Mouse (Mus musculus) cortical plate, adult 2 months (tissue): Measurements from ENCODE around the gene Ccdc175. TPM values are rescaled to one million over a fixed set of nuclear protein-coding genes. Genes with fewer than 3 reads are reported as not detected.

Source experiments
- H3K27ac ChIP-seq: fragments of 200-500 bp; 2 replicates; pipeline ENCODE4 v1.5.1; 2012; ENCODE audit warnings: low read length, control low read depth, inconsistent platforms; ENCODE audit not compliant: insufficient read depth
- H3K4me1 ChIP-seq: fragments of 200-500 bp; 2 replicates; pipeline ENCODE4 v1.6.1; 2011; ENCODE audit warnings: low read length; ENCODE audit not compliant: control insufficient read depth, insufficient read depth
- H3K4me3 ChIP-seq: fragments of 200-500 bp; 2 replicates; pipeline ENCODE4 v1.5.1; 2011; ENCODE audit warnings: mild to moderate bottlenecking, low read length, control low read depth; ENCODE audit not compliant: insufficient read depth
- CTCF ChIP-seq: fragments of 200-500 bp; IDR thresholded peaks from 2 replicates; pipeline ENCODE4 v1.5.1; 2011; ENCODE audit warnings: mild to moderate bottlenecking, control low read depth, low read length; ENCODE audit not compliant: insufficient read depth; ENCODE audit errors: extremely low read depth
- POLR2A ChIP-seq: fragments of 200-500 bp; IDR thresholded peaks from 2 replicates; pipeline ENCODE4 v1.6.1; 2011; ENCODE audit warnings: mild to moderate bottlenecking, low read length, control low read depth; ENCODE audit not compliant: insufficient read depth; ENCODE audit errors: extremely low read depth
- polyA plus RNA-seq: library from polyadenylated mRNA; depleted of rRNA; stranded (reverse); fragments of >200 nt; gene quantifications from 2 replicates; pipeline ENCODE4 v1.2.3, GENCODE M21; 2012; rRNA removed

The Ccdc175 gene
- polyA plus RNA-seq: not detected in 2 replicates

DNA sequence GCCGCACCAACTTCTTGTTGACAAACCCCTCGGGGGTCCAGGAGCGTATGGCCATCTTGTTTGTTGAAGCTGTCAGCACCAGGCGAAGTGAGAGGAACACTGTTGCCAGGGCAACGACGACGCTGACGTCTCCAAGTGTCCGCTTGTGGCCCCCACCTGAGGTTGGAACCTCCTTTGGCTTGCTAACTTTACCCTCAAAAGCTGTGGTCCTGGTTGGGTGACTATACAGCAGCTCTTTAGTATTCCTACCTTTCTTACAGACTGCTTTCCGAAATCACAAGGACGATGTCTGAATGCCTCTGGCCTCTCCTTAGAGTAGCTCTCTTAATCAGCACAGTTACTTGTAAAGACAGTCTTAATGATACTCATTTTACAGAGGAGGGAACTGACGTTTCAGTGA lies at the start of gene Ccdc175:
TSS of gene Ccdc175 (minus strand) at position 101 of the 400 bp plus-strand sequence.
- no peaks in the 10 kb centered on the region for H3K4me1 ChIP-seq
- H3K4me3 ChIP-seq: no peak within 1 kb of the TSS
- H3K27ac ChIP-seq: no peak within 1 kb of the TSS
- no peak for TF ChIP-seq POLR2A
- no peak for TF ChIP-seq CTCF

DNA sequence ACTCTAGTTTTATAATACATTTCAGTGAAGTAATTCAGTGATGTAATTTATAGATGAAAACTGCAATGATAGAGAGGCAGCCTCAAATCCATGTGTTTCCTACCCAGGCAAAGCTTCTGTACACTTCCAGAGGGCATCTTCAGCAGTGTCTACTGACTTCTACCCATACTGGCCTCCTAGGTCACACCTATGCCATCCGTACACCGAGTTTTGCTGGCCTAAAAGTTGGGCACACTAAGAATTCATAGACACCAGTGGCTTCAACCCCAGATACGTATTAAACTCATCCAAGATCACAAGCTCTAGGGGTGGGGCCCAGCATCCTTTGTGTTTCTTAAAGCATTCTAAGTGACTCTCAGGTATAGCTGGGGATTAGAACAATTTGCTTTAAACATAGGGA lies 49.3 kb upstream of the Ccdc175 start:
- peak overlapping the region; percentile 46; the same call in 1 of the 2 replicates for H3K27ac ChIP-seq
- H3K4me1 ChIP-seq: peaks cover 14% of the 10 kb centered on the region

DNA sequence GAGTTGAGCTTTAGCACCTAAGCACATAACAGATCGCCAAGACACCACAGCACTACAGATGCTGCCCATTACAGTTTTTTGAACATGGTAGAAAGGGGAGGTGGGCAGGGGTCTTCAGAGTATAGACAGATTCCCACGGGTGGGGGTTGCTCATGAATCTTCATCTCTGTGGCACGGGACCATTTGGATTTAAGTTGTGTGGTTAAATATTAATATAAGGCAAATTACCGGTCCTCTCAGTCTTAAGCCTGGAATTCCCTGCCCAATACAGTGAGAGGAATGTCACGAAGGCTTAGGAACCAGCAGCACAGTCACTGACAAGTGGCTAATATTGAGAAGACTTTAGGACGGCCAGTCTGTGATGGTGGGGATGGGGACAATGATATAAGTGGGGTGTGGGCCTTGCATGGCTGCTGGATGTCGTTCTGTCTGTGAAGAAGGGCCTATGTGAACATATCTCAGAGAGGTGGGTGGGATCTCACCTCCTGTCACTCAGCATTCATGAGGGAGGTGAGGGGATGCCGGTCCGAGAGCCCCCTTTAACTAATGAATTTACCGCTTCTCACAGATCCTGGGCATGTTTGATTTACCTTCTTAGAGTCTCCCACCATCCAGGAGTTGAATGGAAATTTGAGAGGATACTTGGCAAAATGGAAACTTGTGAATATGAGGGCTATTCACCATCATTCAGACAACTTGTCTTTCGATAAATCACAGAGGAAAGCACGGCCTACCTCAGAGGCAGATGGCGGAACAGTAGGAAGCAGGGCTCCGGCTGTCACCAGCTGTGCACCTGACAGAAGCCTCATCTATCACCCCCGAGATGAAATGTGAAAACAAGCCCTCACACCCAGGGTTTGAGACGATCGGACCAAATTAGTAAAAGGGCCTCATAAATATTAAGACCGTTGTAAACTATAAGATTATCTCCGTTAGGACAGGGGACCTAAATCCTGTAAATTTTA lies 48.3 kb upstream of the Ccdc175 start:
- Histone ChIP-seq H3K27ac (peak overlapping the region; percentile 46; the same call in 1 of the 2 replicates), H3K4me1 (peaks cover 10% of the 10 kb centered on the region), H3K4me3 (peak overlapping the region; percentile 84)
- TF ChIP-seq CTCF (no peak), POLR2A (no peak)

More for the DNA sequence above, 49.3 kb upstream of the Ccdc175 start:
- H3K4me3 ChIP-seq: peak overlapping the region; percentile 84
- TF ChIP-seq POLR2A (no peak), CTCF (no peak)

DNA sequence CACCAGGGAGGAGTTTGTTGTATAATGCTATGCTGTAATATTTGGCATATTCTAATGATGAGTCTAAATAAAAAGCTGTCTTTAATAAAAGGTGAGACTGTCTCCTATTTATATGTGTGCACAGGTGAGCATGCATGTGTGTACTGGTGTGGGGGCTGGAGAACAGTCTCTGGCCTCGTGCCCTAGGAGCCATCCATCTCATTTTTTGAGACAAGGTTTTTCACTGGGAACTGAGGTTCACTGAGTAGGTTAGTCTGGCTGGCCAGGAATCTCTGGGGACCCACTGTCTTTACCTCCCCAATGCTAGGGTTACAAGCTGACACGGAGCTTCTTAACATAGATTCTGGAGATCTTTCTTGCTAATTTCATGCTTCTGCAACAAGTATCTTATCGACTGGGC lies 47.3 kb upstream of the Ccdc175 start:
- no peak overlapping the region for H3K4me3 ChIP-seq
- TF ChIP-seq POLR2A (no peak), CTCF (no peak)
- no peak overlapping the region for H3K27ac ChIP-seq
- peaks cover 15% of the 10 kb centered on the region for H3K4me1 ChIP-seq

DNA sequence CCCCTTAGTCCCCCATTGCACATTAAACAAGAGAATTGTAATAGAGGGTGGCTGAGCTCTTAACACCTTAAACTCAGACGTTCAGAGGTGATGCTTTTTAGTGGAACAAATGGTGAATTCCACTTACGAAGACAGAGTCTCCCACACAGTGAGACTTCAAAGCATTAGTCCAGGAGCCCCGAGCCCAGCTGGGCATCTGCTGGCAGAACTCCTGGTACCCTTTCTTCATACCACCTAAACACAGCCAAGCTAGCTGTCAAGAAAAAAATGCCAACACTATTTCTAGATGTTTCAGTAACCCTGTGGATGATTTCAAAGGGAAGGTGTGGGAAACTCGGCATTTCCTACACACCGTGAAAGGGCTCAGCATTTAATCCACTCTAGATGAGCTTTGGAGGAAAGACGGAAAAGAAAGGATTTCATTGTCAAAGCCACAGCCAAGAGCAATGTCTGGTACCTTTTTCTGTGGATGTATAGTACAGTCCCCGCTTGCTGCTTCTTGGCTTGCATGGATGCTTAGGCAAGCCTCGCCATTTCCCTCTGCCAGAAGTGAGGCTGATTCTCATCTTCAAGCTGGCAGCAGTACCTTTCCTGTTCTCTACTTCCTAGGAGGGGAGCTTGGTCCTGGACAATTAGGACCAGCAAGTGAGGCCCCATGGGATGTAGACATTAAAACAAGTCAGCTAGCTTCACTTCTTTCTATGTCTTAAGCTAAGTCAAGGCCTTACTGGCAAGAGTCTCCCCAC lies 44.8 kb upstream of the Ccdc175 start:
- H3K4me1 ChIP-seq: peaks cover 20% of the 10 kb centered on the region
- TF ChIP-seq POLR2A: no peak

DNA sequence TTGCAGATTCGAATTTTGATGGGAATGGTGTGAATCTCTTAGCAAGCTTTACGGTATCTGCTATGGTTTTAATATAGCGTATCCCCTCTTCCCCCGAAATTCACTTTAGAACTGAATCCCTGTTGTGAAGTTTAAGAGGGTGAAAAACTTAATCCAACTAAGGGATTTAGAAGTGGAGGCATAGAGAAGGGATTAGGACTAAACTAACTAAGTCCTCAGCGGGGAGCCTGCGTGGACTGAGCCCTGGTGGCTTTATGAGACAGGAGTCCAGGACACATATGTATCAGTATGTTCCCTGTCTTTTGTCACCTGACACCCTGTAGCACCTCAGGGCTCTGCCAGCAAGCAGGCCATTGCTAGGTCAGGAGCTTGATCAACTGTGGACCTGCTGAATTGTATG lies 42.9 kb upstream of the Ccdc175 start:
- H3K4me1 ChIP-seq: peaks cover 20% of the 10 kb centered on the region

More for the DNA sequence above, 44.8 kb upstream of the Ccdc175 start:
- H3K27ac ChIP-seq: 0 out of 2 replicates have a peak overlapping the region, but pooled peaks have one; percentile 23
- no peak overlapping the region for H3K4me3 ChIP-seq

DNA sequence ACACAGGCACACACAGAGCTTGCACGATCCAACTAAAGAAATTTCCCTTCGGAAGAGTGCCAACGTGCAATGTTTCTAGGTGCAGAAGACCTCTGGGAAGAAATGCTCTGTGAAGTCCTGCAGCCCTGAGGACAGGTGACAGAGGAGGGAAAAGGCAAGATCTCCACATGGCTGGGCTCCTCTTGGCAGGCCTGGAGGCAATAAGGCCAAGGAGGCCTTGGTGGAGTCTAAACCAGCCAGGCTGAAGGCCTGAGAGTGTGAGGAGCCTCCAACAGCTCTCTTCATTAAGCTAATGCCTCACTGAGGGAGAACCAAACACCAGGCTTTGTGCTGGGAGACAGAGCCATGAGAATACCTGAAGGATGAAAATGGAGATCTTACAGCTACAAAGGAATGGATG lies 40.5 kb upstream of the Ccdc175 start:
- TF ChIP-seq CTCF (no peak), POLR2A (no peak)
- Histone ChIP-seq H3K4me3 (no peak overlapping the region), H3K27ac (no peak overlapping the region), H3K4me1 (peaks cover 20% of the 10 kb centered on the region)

More for the DNA sequence above, 42.9 kb upstream of the Ccdc175 start:
- H3K4me3 ChIP-seq: no peak overlapping the region
- H3K27ac ChIP-seq: no peak overlapping the region
- TF ChIP-seq POLR2A (no peak), CTCF (no peak)

DNA sequence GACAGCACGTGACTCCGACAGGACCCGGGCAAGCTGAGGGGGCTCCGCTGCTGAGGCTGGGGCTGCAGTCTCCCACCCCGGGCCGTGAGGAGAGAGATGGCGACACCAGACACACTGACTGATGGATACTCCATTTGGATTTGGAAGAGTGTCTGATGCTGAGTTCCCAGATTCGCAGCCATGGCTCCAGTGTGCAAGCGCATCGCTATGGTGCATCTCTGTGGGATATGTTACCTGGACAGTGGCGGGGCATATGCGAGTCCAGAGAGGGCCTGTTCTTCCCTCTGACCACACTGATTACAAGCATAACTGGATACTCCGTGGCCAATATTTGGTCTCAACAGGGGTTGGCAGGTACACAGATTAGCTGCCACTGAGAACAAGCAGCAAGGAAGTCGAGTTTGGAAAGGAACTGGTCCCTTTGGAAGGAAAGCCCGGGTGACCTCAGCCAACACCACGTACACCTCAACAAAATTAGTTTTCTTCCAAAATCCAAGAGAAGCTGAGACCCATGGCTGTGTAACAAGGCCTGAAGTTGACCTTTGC lies 38.8 kb upstream of the Ccdc175 start:
- TF ChIP-seq CTCF (no peak), POLR2A (no peak)
- H3K4me1 ChIP-seq: peaks cover 14% of the 10 kb centered on the region
- H3K27ac ChIP-seq: no peak overlapping the region
- H3K4me3 ChIP-seq: no peak overlapping the region

DNA sequence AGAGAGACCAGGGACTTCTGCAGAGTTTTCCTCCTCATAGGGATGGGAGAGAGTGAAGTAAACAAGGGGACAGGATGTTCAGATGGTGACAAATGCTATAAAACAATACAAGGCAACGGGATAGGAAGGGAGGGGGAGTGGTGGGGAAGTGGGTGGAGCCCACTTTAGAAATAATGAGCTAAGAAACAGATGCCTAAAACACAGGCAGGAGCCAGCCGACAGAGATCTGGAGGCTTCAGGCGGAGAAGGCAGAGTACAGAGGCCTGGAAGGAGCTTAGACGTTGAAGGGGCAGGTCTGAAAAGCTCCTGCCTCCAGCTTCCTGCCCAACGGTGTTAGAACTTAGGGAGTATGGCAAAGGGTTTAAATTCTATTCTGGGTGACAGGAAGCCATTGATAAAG lies 28.7 kb upstream of the Ccdc175 start:
- peaks cover 3% of the 10 kb centered on the region; the same call in 1 of the 2 replicates for H3K4me1 ChIP-seq
- H3K27ac ChIP-seq: no peak overlapping the region
- TF ChIP-seq CTCF (no peak), POLR2A (no peak)
- H3K4me3 ChIP-seq: no peak overlapping the region
